Mouse (Mus musculus) c-Kit-positive CD71-positive TER-119-positive erythroid progenitor cells, embryonic 14.5 days (primary cell): ENCODE measurements around the gene Des.
A peak's percentile ranks its signal among the peaks of the same experiment; 100 is the strongest.

Experiments
- DNase-seq: peaks from one replicate; pipeline ENCODE4 v3.0.0-alpha.2; 2013; ENCODE audit warnings: low spot score

Gene Des

GRCm38 (mm10) chr1:75360112-75361031 is at the start of gene Des:
Gene Des (plus strand): TSS chr1:75360329.
- no peak for DNase-seq

GRCm38 (mm10) chr1:75311694-75312093 is 48.4 kb upstream of the Des start:
- no peak for DNase-seq

- no peak for DNase-seq
Observed at GRCm38 (mm10) chr1:75315011-75315410, 45.1 kb upstream of the Des start.

GRCm38 (mm10) chr1:75315456-75316365 is 44.4 kb upstream of the Des start:
- DNase-seq, result no peak

GRCm38 (mm10) chr1:75316861-75317240 is 43.3 kb upstream of the Des start:
- peak; percentile 79 for DNase-seq

- DNase-seq, result peak; percentile 100
Observed at GRCm38 (mm10) chr1:75317241-75318201, 42.6 kb upstream of the Des start, which contains the start of gene Dnpep. Gene Dnpep (minus strand): TSS chr1:75317990.

- DNase-seq, result no peak
Observed at GRCm38 (mm10) chr1:75318301-75318700, 41.8 kb upstream of the Des start.

GRCm38 (mm10) chr1:75318736-75319135 is 41.4 kb upstream of the Des start:
- DNase-seq, result no peak

GRCm38 (mm10) chr1:75319166-75319565 is 41.0 kb upstream of the Des start:
- DNase-seq, result no peak

- no peak for DNase-seq
Observed at GRCm38 (mm10) chr1:75327461-75327860, 32.7 kb upstream of the Des start.

GRCm38 (mm10) chr1:75331271-75331670 is 28.9 kb upstream of the Des start:
- no peak for DNase-seq

GRCm38 (mm10) chr1:75336461-75336860 is 23.7 kb upstream of the Des start:
- no peak for DNase-seq

GRCm38 (mm10) chr1:75337097-75337496 is 23.0 kb upstream of the Des start:
- no peak for DNase-seq

GRCm38 (mm10) chr1:75338091-75338694 is 21.9 kb upstream of the Des start:
- DNase-seq, result no peak

GRCm38 (mm10) chr1:75339337-75339736 is 20.8 kb upstream of the Des start:
- DNase-seq, result no peak

- DNase-seq, result no peak
Observed at GRCm38 (mm10) chr1:75340519-75340918, 19.6 kb upstream of the Des start.

- peak; percentile 29 for DNase-seq
Observed at GRCm38 (mm10) chr1:75342874-75343416, 17.2 kb upstream of the Des start.

- DNase-seq, result no peak
Observed at GRCm38 (mm10) chr1:75344291-75345035, 15.7 kb upstream of the Des start.

GRCm38 (mm10) chr1:75345036-75345935 is 14.8 kb upstream of the Des start:
- DNase-seq, result no peak
